10 mouse cellular contexts compared by ENCODE assay signal in genomic region chr2:118744621-118745020, GRCm38 (mm10). TPM values are rescaled to one million over a fixed set of nuclear protein-coding genes. Genes with fewer than 3 reads are reported as not detected.
A peak's percentile ranks its signal among the peaks of the same experiment; 100 is the strongest.
DNase-seq lines count a peak whose midpoint lies in the region; ATAC-seq lines count a peak whose summit lies in the region.
"Had no signal": no experiment of that assay in that cellular context is flagged by ENCODE, and none has a peak within 500 bp of the region (broad histone marks: within the 10 kb centered on the region; RNA-seq: fewer than 3 reads in every experiment).

No protein-coding gene starts in this region.

- no peak for DNase-seq in heart, adult 18-20 months
- DNase-seq in embryonic facial prominence, embryonic 10.5 days (ENCODE audit: low spot score), result no peak
- DNase-seq in midbrain, embryonic 10.5 days (ENCODE audit: low spot score), result no peak
- no peak for DNase-seq in left cerebral cortex, adult 9 months (ENCODE audit: low spot score in 2 of 2)
- DNase-seq in left cerebral cortex, adult 11 months (ENCODE audit: low spot score), result no peak
- DNase-seq in lung, postnatal 14 days, result no peak

- peak overlapping the region; percentile 78; the same call in 1 of the 2 replicates for H3K9ac ChIP-seq in heart, embryonic 13.5 days
- no peak overlapping the region for H3K9ac ChIP-seq in hindbrain, embryonic 12.5 days

- H3K36me3 ChIP-seq in heart, embryonic 13.5 days, result peaks cover 10% of the 10 kb centered on the region
- H3K36me3 ChIP-seq in embryonic facial prominence, embryonic 10.5 days (replicated peaks), result peaks cover 9% of the 10 kb centered on the region
- no peaks in the 10 kb centered on the region for H3K36me3 ChIP-seq in hindbrain, embryonic 12.5 days
- peaks cover 10% of the 10 kb centered on the region for H3K36me3 ChIP-seq in midbrain, embryonic 10.5 days

- peaks cover 23% of the 10 kb centered on the region for H3K27me3 ChIP-seq in heart, embryonic 13.5 days (replicated peaks)
- H3K27me3 ChIP-seq in embryonic facial prominence, embryonic 10.5 days (replicated peaks; ENCODE audit: low read depth, poor library complexity, severe bottlenecking), result peaks cover 66% of the 10 kb centered on the region
- H3K27me3 ChIP-seq in hindbrain, embryonic 12.5 days, result peaks cover 21% of the 10 kb centered on the region
- peaks cover 44% of the 10 kb centered on the region for H3K27me3 ChIP-seq in midbrain, embryonic 10.5 days (ENCODE audit: low read depth, poor library complexity, severe bottlenecking)

- H3K4me3 ChIP-seq in heart, embryonic 13.5 days, result peak overlapping the region; percentile 94
- H3K4me3 ChIP-seq in embryonic facial prominence, embryonic 10.5 days, result peak overlapping the region; percentile 92
- H3K4me3 ChIP-seq in hindbrain, embryonic 12.5 days, result 0 out of 2 replicates have a peak overlapping the region, but pooled peaks have one; percentile 84
- peak overlapping the region; percentile 98 for H3K4me3 ChIP-seq in midbrain, embryonic 10.5 days

- H3K4me1 ChIP-seq in heart, embryonic 13.5 days, result peaks cover 48% of the 10 kb centered on the region
- H3K4me1 ChIP-seq in embryonic facial prominence, embryonic 10.5 days, result peaks cover 43% of the 10 kb centered on the region
- peaks cover 34% of the 10 kb centered on the region for H3K4me1 ChIP-seq in hindbrain, embryonic 12.5 days
- peaks cover 50% of the 10 kb centered on the region for H3K4me1 ChIP-seq in midbrain, embryonic 10.5 days

- no peak for ATAC-seq in heart, embryonic 13.5 days (ENCODE audit: extremely low read depth, insufficient number of reproducible peaks, low FRiP score, low TSS enrichment)
- no peak for ATAC-seq in hindbrain, embryonic 12.5 days (ENCODE audit: low FRiP score)

- 17% methylated on average over 7 of the region's 7 CpGs for WGBS in heart, embryonic 13.5 days
- WGBS in embryonic facial prominence, embryonic 10.5 days, result 2% methylated on average over 7 of the region's 7 CpGs
- 8% methylated on average over 7 of the region's 7 CpGs for WGBS in hindbrain, embryonic 12.5 days
- 5% methylated on average over 7 of the region's 7 CpGs for WGBS in midbrain, embryonic 10.5 days

- no peak overlapping the region for H3K27ac ChIP-seq in heart, embryonic 13.5 days (replicated peaks)
- H3K27ac ChIP-seq in embryonic facial prominence, embryonic 10.5 days (replicated peaks), result no peak overlapping the region
- H3K27ac ChIP-seq in hindbrain, embryonic 12.5 days, result no peak overlapping the region
- H3K27ac ChIP-seq in midbrain, embryonic 10.5 days (replicated peaks), result no peak overlapping the region

- H3K9me3 ChIP-seq in heart, embryonic 13.5 days, result no peaks in the 10 kb centered on the region
- H3K9me3 ChIP-seq in embryonic facial prominence, embryonic 10.5 days, result no peaks in the 10 kb centered on the region
- no peaks in the 10 kb centered on the region for H3K9me3 ChIP-seq in hindbrain, embryonic 12.5 days (replicated peaks)
- no peaks in the 10 kb centered on the region for H3K9me3 ChIP-seq in midbrain, embryonic 10.5 days (replicated peaks)

- H3K4me2 ChIP-seq in heart, embryonic 13.5 days, result peak overlapping the region; percentile 86
- peak overlapping the region; percentile 96 for H3K4me2 ChIP-seq in hindbrain, embryonic 12.5 days (replicated peaks)

RNA-seq across cellular contexts. Expression of gene Inafm2, which starts 0.9 kb away (rescaled TPM):
- 36.2 and 38.3 TPM in 2 replicates for polyA plus RNA-seq in heart, embryonic 13.5 days (2015; fragmentation: Nextera tagmentation; extraction: Ambion mirVana)
- total RNA-seq in heart, adult 18-20 months (2021), result 10 to 100 TPM; 31.3 to 35.1 TPM
- 15.8 and 16.8 TPM in 2 replicates for polyA plus RNA-seq in embryonic facial prominence, embryonic 10.5 days (2016; fragmentation: Nextera tagmentation; extraction: Ambion mirVana)
- 24.2 and 25.1 TPM in 2 replicates for polyA plus RNA-seq in hindbrain, embryonic 12.5 days (2016; fragmentation: Nextera tagmentation; extraction: Ambion mirVana)
- polyA plus RNA-seq in midbrain, embryonic 10.5 days (2016; fragmentation: Nextera tagmentation; extraction: Ambion mirVana), result 24.2 and 24.6 TPM in 2 replicates

RNA-seq across cellular contexts. Expression of gene Plcb2, which starts 16.4 kb away (rescaled TPM):
- polyA plus RNA-seq in heart, embryonic 13.5 days (2015; fragmentation: Nextera tagmentation; extraction: Ambion mirVana), result 0.94 and 1.6 TPM in 2 replicates
- total RNA-seq in heart, adult 18-20 months (2021), result 1 to 10 TPM; 1.4 to 2.6 TPM
- 0.41 and 0.44 TPM in 2 replicates for polyA plus RNA-seq in embryonic facial prominence, embryonic 10.5 days (2016; fragmentation: Nextera tagmentation; extraction: Ambion mirVana)
- 0.44 and 0.59 TPM in 2 replicates for polyA plus RNA-seq in hindbrain, embryonic 12.5 days (2016; fragmentation: Nextera tagmentation; extraction: Ambion mirVana)
- polyA plus RNA-seq in midbrain, embryonic 10.5 days (2016; fragmentation: Nextera tagmentation; extraction: Ambion mirVana), result 0.09 and 0.34 TPM in 2 replicates

RNA-seq across cellular contexts. Expression of gene Ccdc9b, which starts 17.8 kb away (rescaled TPM):
- polyA plus RNA-seq in heart, embryonic 13.5 days (2015; fragmentation: Nextera tagmentation; extraction: Ambion mirVana), result 2.2 and 2.9 TPM in 2 replicates
- total RNA-seq in heart, adult 18-20 months (2021), result 10 to 100 TPM; 20.8 to 25.7 TPM
- polyA plus RNA-seq in embryonic facial prominence, embryonic 10.5 days (2016; fragmentation: Nextera tagmentation; extraction: Ambion mirVana), result 0.29 and 0.41 TPM in 2 replicates
- 1.3 and 1.7 TPM in 2 replicates for polyA plus RNA-seq in hindbrain, embryonic 12.5 days (2016; fragmentation: Nextera tagmentation; extraction: Ambion mirVana)
- polyA plus RNA-seq in midbrain, embryonic 10.5 days (2016; fragmentation: Nextera tagmentation; extraction: Ambion mirVana), result 0.42 and 1.1 TPM in 2 replicates

RNA-seq across cellular contexts. Expression of gene Phgr1, which starts 27.9 kb away (rescaled TPM):
- not detected in 2 replicates for polyA plus RNA-seq in heart, embryonic 13.5 days (2015; fragmentation: Nextera tagmentation; extraction: Ambion mirVana)
- total RNA-seq in heart, adult 18-20 months (2021), result not detected
- polyA plus RNA-seq in embryonic facial prominence, embryonic 10.5 days (2016; fragmentation: Nextera tagmentation; extraction: Ambion mirVana), result not detected in 2 replicates
- not detected in 2 replicates for polyA plus RNA-seq in hindbrain, embryonic 12.5 days (2016; fragmentation: Nextera tagmentation; extraction: Ambion mirVana)
- not detected in 2 replicates for polyA plus RNA-seq in midbrain, embryonic 10.5 days (2016; fragmentation: Nextera tagmentation; extraction: Ambion mirVana)
- total RNA-seq: ES-E14; layer of hippocampus, adult 18-20 months had no signal

RNA-seq across cellular contexts. Expression of gene Disp2, which starts 34.9 kb away (rescaled TPM):
- 0.17 and 0.24 TPM in 2 replicates for polyA plus RNA-seq in heart, embryonic 13.5 days (2015; fragmentation: Nextera tagmentation; extraction: Ambion mirVana)
- under 1 TPM in 1 of 2 experiments, not detected in 1; 0.07 TPM for total RNA-seq in heart, adult 18-20 months (2021)
- polyA plus RNA-seq in embryonic facial prominence, embryonic 10.5 days (2016; fragmentation: Nextera tagmentation; extraction: Ambion mirVana), result 1.2 and 1.4 TPM in 2 replicates
- polyA plus RNA-seq in hindbrain, embryonic 12.5 days (2016; fragmentation: Nextera tagmentation; extraction: Ambion mirVana), result 20.9 and 23.9 TPM in 2 replicates
- polyA plus RNA-seq in midbrain, embryonic 10.5 days (2016; fragmentation: Nextera tagmentation; extraction: Ambion mirVana), result 3.1 and 7.5 TPM in 2 replicates
